Mouse (Mus musculus) ovary, postnatal 10 days (tissue): ENCODE results near the gene Sdccag8.

ENCODE experiments used
- DNase-seq: peaks from one replicate; pipeline ENCODE4 v3.0.0; 2022; ENCODE audit warnings: low spot score

Gene Sdccag8

DNA sequence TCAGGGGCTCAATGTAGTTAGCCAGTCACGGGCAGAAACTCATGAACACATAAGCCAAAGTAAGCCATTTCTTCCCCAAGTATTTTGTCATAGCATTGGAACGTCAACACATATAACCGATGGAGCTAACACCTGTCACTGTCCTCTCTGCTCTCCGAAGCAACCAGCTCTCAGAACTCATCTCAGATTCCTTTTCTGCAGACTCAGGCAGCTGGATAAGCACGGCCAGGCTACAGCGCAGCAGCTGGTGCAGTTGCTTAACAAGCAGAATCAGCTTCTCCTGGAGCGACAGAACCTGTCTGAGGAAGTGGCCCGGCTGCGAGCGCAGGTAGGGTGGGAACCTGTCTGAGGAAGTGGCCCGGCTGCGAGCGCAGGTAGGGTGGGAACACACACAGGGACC is 197.2 kb downstream of the Sdccag8 start:
- DNase-seq: no peak

DNA sequence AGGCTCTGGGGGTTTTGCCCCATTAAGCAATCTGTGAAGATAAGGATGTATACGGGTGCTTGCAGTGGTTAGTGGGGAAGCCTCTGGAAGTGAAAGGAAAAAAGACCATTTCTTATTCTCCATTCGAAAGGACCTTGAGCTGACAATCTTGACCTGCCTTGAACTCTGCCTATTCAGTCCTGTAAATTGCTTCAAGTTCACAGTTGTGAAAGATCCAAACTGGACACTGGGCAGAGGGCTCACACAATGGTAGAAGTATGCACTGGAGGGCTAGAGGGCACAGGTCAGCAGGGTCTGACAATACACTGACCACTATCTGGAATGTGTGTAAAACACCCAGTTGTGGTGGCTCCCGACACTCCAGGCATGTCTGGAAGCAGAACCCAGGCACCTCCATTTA is 198.3 kb downstream of the Sdccag8 start:
- no peak for DNase-seq

DNA sequence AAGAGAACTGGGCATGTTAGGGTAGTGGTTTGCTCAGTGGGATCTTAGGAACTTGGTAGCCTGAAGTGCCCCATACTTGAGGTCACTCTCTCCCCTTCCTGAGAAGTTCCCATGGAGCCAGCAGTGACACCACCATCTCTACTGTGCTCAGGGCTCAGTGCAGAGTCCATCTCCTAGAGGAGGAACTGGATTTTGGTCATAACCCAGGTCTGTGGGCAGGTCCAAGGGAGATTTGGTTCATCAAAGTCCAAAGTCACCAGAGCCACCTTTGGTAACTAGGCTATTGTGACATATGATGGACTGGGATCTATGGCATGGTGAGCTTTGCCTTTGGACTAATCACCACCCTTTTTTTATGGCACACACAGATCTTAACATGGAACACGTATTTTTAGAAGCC is 198.9 kb downstream of the Sdccag8 start:
- no peak for DNase-seq

- no peak for DNase-seq
Measured at GRCm38 (mm10) chr1:177013776-177014175, 199.3 kb downstream of the Sdccag8 start.

DNA sequence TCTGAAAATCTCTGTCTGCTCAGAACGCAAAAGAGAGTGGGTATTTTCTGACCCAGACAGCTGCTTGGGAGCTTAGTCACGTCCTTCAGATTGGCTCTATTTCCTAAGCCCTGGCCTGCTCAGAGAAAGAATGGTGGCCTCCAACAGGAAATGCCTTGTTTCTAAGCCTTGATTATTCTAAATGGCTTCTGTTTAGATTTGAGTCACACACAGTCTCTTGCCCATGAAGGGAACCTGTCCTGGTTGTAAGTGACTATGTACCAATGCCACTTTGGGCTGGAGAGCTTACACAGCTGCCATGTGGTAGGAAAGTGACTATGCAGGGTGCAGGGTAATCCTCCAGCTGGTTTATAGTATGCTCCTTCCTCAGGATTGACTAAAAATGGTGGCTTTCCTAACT is 199.9 kb downstream of the Sdccag8 start:
- DNase-seq: no peak

GRCm38 (mm10) chr1:177014921-177015439 is 200.5 kb downstream of the Sdccag8 start:
- DNase-seq: no peak

- no peak for DNase-seq
Measured at GRCm38 (mm10) chr1:177015917-177016316, 201.5 kb downstream of the Sdccag8 start.

GRCm38 (mm10) chr1:177016729-177017128 is 202.3 kb downstream of the Sdccag8 start:
- no peak for DNase-seq

- no peak for DNase-seq
Measured at GRCm38 (mm10) chr1:177018750-177019149, 204.3 kb downstream of the Sdccag8 start.

DNA sequence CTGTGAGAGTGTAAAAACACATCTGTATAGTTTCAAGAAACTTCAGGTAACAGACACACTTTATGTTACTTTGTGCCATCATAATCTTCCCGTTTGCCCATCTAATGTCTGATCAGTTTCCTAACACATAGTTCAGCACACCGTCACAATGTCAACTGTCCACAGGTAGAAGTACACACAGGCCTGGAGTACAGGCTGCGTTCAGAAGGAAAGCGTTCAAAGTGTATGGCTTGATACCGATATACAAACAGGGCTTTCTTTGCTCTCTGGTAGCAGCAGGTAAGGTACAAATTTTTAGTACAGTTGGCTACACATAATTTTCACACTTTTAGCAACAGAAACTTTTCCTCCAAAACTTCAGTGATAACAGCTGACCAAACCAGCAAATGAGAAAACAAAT is 205.2 kb downstream of the Sdccag8 start:
- no peak for DNase-seq

GRCm38 (mm10) chr1:177022751-177023150 is 208.3 kb downstream of the Sdccag8 start:
- no peak for DNase-seq

- DNase-seq: no peak
Measured at GRCm38 (mm10) chr1:177027706-177028105, 213.2 kb downstream of the Sdccag8 start.

GRCm38 (mm10) chr1:177029032-177029431 is 214.6 kb downstream of the Sdccag8 start:
- DNase-seq: no peak

DNA sequence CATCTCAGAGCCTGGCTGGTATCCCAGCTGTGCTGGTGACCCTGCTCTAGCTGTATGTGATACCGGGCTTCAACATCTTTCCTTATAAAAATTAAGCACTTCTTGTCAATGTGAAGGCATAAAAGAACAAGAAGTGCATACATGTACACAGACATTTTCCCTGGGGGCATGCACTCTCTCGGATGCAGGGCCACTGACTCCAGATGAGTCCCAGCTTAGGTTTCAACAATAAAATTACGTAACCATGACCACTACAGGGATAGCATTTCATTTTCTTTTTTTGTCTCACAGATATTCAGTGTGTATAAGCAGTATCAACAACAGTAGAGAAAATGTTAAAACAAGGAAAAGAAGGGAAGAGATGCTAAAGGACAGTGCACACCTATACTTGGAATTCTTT is 216.2 kb downstream of the Sdccag8 start:
- no peak for DNase-seq

- DNase-seq: no peak
Measured at GRCm38 (mm10) chr1:177031196-177031595, 216.7 kb downstream of the Sdccag8 start.

GRCm38 (mm10) chr1:177032233-177032632 is 217.8 kb downstream of the Sdccag8 start:
- DNase-seq: no peak

DNA sequence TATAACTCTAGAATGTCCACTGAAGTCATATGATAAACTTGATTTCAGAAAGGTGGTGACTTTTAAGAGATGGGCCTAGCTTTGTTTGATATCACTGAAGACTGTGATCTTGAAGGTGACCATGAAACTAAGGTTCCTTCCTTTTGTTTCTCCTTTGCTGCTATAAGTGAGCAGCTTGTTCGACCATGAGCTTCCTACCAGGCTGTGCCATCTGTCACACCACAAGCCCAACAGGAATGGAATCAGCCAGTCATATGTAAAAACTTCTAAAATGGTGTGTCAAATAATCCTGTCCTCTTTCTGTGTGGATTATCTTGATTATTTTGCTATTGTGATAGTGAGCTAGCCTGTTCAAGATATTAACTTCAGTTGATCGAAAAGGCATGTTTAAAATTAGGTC is 221.0 kb downstream of the Sdccag8 start:
- no peak for DNase-seq

DNA sequence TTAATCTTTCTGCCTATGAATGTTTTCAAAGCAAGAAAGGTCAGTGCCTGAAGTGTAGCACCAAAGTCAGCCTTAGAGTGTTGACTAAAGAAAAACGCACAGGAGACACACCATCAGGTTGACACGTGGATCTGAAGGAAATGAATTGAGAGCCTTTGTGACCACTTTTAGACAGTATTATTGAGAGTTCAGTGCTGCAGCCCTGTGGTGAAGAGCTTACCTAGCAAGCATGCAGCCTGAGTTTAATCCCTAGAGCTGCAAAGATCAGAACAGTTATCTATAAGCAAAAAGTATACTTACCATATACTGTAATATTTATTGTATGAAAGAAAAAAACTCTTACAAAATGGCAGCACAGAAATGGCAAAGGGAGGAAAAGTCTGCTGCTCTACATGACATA is 223.9 kb downstream of the Sdccag8 start:
- DNase-seq: no peak

GRCm38 (mm10) chr1:177039093-177039674 is 224.7 kb downstream of the Sdccag8 start:
- DNase-seq: no peak

GRCm38 (mm10) chr1:177040058-177040457 is 225.6 kb downstream of the Sdccag8 start:
- DNase-seq: no peak

DNA sequence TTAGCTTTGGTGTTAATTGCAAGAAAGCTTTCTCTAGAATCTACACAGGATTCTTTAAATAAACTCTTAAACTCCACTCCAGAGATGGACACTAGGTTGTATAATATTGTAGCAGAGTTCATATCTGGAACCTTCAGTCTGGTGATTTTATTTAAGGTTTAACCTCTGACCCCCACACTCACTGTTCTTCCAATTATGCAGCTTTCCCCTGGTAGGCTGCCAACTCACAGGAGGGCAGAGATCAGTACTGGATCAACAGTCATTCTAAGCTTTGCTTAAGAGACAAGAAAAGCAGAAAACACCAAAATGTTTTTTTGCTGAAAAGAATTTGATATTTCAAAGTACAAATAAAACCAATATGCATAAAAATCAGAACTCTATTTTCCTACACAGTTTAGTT is 231.4 kb downstream of the Sdccag8 start:
- no peak for DNase-seq

GRCm38 (mm10) chr1:177046963-177047362 is 232.5 kb downstream of the Sdccag8 start:
- DNase-seq: no peak

- no peak for DNase-seq
Measured at GRCm38 (mm10) chr1:177048773-177049172, 234.3 kb downstream of the Sdccag8 start.

DNA sequence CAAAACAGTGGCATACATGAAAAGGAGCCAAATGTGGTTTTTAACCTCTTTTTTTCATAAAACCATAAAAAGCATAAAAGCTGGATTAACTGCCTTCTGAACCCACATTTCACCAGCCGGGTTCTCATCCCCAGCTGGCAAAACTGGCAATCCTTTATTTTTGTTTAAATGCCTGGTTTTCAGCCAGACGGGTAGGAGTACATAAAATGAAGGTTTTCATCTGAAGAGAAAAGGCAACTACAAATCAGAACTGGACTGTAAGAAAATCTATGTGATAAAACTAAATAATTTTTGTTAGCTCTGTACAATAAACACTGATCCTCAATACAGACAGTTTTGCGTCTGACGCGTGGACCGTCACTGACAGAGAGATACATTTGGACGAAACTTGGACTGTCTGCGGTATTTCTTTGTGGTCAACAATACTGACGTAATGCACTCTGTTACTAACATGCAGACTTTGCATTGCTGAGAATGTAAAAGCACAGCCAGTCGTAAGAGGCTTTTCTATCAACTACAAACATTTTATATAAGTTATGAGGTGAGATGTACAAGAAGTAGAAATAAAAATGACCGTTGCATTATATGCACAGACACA is 237.0 kb downstream of the Sdccag8 start:
- no peak for DNase-seq
